Mouse (Mus musculus): ENCODE data around the gene Ccdc158. TPM values are rescaled to one million over a fixed set of nuclear protein-coding genes. Genes with fewer than 3 reads are reported as not detected.

Ccdc158 gene
- polyA plus RNA-seq, 1 experiment from 2014 or later: 0.75 TPM

GRCm38 (mm10) chr5:92683351-92683807 is 8.3 kb upstream of the Ccdc158 start, which contains the start of gene Shroom3:
Gene Shroom3, plus strand, starts transcription at chr5:92683435.
- H3K27me3 ChIP-seq: no peaks in the 10 kb centered on the region
- H3K4me3 ChIP-seq: peak within 1 kb of the TSS; percentile 64
- H3K4me1 ChIP-seq: peaks cover 18% of the 10 kb centered on the region
- peak within 1 kb of the TSS; percentile 75 for H3K9ac ChIP-seq (replicated peaks)
- WGBS: under 1% methylated on average over 26 of the region's 26 CpGs
- no peaks in the 10 kb centered on the region for H3K9me3 ChIP-seq
- peak; percentile 31; the same call in 1 of the 2 replicates for ATAC-seq (replicated peaks)
- H3K4me2 ChIP-seq (replicated peaks): peak within 1 kb of the TSS; percentile 95
- H3K27ac ChIP-seq (replicated peaks): peak within 1 kb of the TSS; percentile 82
- H3K36me3 ChIP-seq: no peaks in the 10 kb centered on the region

- under 1% methylated on average over 39 of the region's 39 CpGs for WGBS
- H3K4me1 ChIP-seq: peaks cover 18% of the 10 kb centered on the region
- peak overlapping the region; percentile 95 for H3K4me2 ChIP-seq (replicated peaks)
Observed at GRCm38 (mm10) chr5:92682621-92683348, 7.7 kb upstream of the Ccdc158 start.

GRCm38 (mm10) chr5:92681861-92682260 is 6.8 kb upstream of the Ccdc158 start:
- Histone ChIP-seq H3K4me1 (peaks cover 18% of the 10 kb centered on the region), H3K4me3 (no peak overlapping the region), H3K27me3 (no peaks in the 10 kb centered on the region), H3K4me2 (replicated peaks) (no peak overlapping the region), H3K9ac (replicated peaks) (no peak overlapping the region), H3K9me3 (no peaks in the 10 kb centered on the region), H3K27ac (replicated peaks) (no peak overlapping the region), H3K36me3 (no peaks in the 10 kb centered on the region)
- 81% methylated on average over 10 of the region's 10 CpGs for WGBS
- no peak for ATAC-seq (replicated peaks)

More at GRCm38 (mm10) chr5:92682621-92683348, 7.7 kb upstream of the Ccdc158 start:
- peak overlapping the region; percentile 64 for H3K4me3 ChIP-seq
- no peaks in the 10 kb centered on the region for H3K9me3 ChIP-seq
- peak overlapping the region; percentile 82 for H3K27ac ChIP-seq (replicated peaks)
- H3K9ac ChIP-seq (replicated peaks): peak overlapping the region; percentile 75
- no peaks in the 10 kb centered on the region for H3K36me3 ChIP-seq
- no peaks in the 10 kb centered on the region for H3K27me3 ChIP-seq
- peak; percentile 74 for ATAC-seq (replicated peaks)

GRCm38 (mm10) chr5:92679441-92679840 is 4.4 kb upstream of the Ccdc158 start:
- no peaks in the 10 kb centered on the region for H3K36me3 ChIP-seq
- no peaks in the 10 kb centered on the region for H3K27me3 ChIP-seq
- H3K9me3 ChIP-seq: no peaks in the 10 kb centered on the region
- H3K27ac ChIP-seq (replicated peaks): no peak overlapping the region
- no peak overlapping the region for H3K9ac ChIP-seq (replicated peaks)
- H3K4me3 ChIP-seq: no peak overlapping the region
- H3K4me2 ChIP-seq (replicated peaks): no peak overlapping the region
- H3K4me1 ChIP-seq: peaks cover 27% of the 10 kb centered on the region
- no peak for ATAC-seq (replicated peaks)
- WGBS: 19% methylated on average over 4 of the region's 4 CpGs

- ATAC-seq (replicated peaks): no peak
- WGBS: under 1% methylated on average over 9 of the region's 9 CpGs
- H3K36me3 ChIP-seq: no peaks in the 10 kb centered on the region
- H3K27me3 ChIP-seq: no peaks in the 10 kb centered on the region
- H3K9me3 ChIP-seq: no peaks in the 10 kb centered on the region
- H3K4me3 ChIP-seq: peak overlapping the region; percentile 48
- peaks cover 14% of the 10 kb centered on the region for H3K4me1 ChIP-seq
- H3K27ac ChIP-seq (replicated peaks): no peak overlapping the region
- H3K9ac ChIP-seq (replicated peaks): peak overlapping the region; percentile 10
- peak overlapping the region; percentile 72 for H3K4me2 ChIP-seq (replicated peaks)
Observed at GRCm38 (mm10) chr5:92675574-92675920, 476 bp upstream of the Ccdc158 start.

- Histone ChIP-seq H3K4me2 (replicated peaks) (no peak overlapping the region), H3K27me3 (no peaks in the 10 kb centered on the region), H3K9ac (replicated peaks) (no peak overlapping the region), H3K4me3 (no peak overlapping the region), H3K9me3 (no peaks in the 10 kb centered on the region), H3K27ac (replicated peaks) (no peak overlapping the region), H3K36me3 (no peaks in the 10 kb centered on the region), H3K4me1 (no peaks in the 10 kb centered on the region)
- no peak for ATAC-seq (replicated peaks)
- 84% methylated on average over 5 of the region's 5 CpGs for WGBS
Observed at GRCm38 (mm10) chr5:92666860-92667259, 8.2 kb downstream of the Ccdc158 start.

- Histone ChIP-seq H3K4me2 (replicated peaks) (no peak overlapping the region), H3K27ac (replicated peaks) (no peak overlapping the region), H3K4me3 (no peak overlapping the region), H3K27me3 (no peaks in the 10 kb centered on the region), H3K4me1 (no peaks in the 10 kb centered on the region), H3K9ac (replicated peaks) (no peak overlapping the region), H3K36me3 (no peaks in the 10 kb centered on the region), H3K9me3 (no peaks in the 10 kb centered on the region)
- no peak for ATAC-seq (replicated peaks)
- 81% methylated on average over 2 of the region's 2 CpGs for WGBS
Observed at GRCm38 (mm10) chr5:92664321-92664720, 10.8 kb downstream of the Ccdc158 start.

- WGBS: 5% methylated on average over 1 of the region's 1 CpGs
- no peaks in the 10 kb centered on the region for H3K9me3 ChIP-seq
- no peak for ATAC-seq (replicated peaks)
- H3K36me3 ChIP-seq: no peaks in the 10 kb centered on the region
- H3K4me2 ChIP-seq (replicated peaks): no peak overlapping the region
- H3K27me3 ChIP-seq: no peaks in the 10 kb centered on the region
- no peaks in the 10 kb centered on the region for H3K4me1 ChIP-seq
- H3K4me3 ChIP-seq: no peak overlapping the region
- H3K27ac ChIP-seq (replicated peaks): no peak overlapping the region
- no peak overlapping the region for H3K9ac ChIP-seq (replicated peaks)
Observed at GRCm38 (mm10) chr5:92656256-92656655, 18.8 kb downstream of the Ccdc158 start.

GRCm38 (mm10) chr5:92640861-92641260 is 34.2 kb downstream of the Ccdc158 start:
- ATAC-seq (replicated peaks): no peak
- Histone ChIP-seq H3K4me1 (no peaks in the 10 kb centered on the region), H3K9me3 (no peaks in the 10 kb centered on the region), H3K27me3 (no peaks in the 10 kb centered on the region), H3K4me2 (replicated peaks) (no peak overlapping the region), H3K27ac (replicated peaks) (no peak overlapping the region), H3K9ac (replicated peaks) (no peak overlapping the region), H3K36me3 (no peaks in the 10 kb centered on the region), H3K4me3 (no peak overlapping the region)
- WGBS: 81% methylated on average over 3 of the region's 3 CpGs

- H3K4me2 ChIP-seq (replicated peaks): no peak overlapping the region
- H3K36me3 ChIP-seq: no peaks in the 10 kb centered on the region
- H3K27ac ChIP-seq (replicated peaks): no peak overlapping the region
- H3K4me1 ChIP-seq: no peaks in the 10 kb centered on the region
- no peaks in the 10 kb centered on the region for H3K27me3 ChIP-seq
- no peak overlapping the region for H3K9ac ChIP-seq (replicated peaks)
- WGBS: 89% methylated on average over 5 of the region's 5 CpGs
- H3K4me3 ChIP-seq: no peak overlapping the region
- H3K9me3 ChIP-seq: no peaks in the 10 kb centered on the region
- ATAC-seq (replicated peaks): no peak
Observed at GRCm38 (mm10) chr5:92635891-92636290, 39.2 kb downstream of the Ccdc158 start.

- no peaks in the 10 kb centered on the region for H3K27me3 ChIP-seq
- H3K27ac ChIP-seq (replicated peaks): no peak overlapping the region
- H3K4me3 ChIP-seq: no peak overlapping the region
- no peak for ATAC-seq (replicated peaks)
- no peaks in the 10 kb centered on the region for H3K4me1 ChIP-seq
- H3K36me3 ChIP-seq: no peaks in the 10 kb centered on the region
- no peaks in the 10 kb centered on the region for H3K9me3 ChIP-seq
- WGBS: 86% methylated on average over 3 of the region's 3 CpGs
- no peak overlapping the region for H3K9ac ChIP-seq (replicated peaks)
- H3K4me2 ChIP-seq (replicated peaks): no peak overlapping the region
Observed at GRCm38 (mm10) chr5:92634916-92635315, 40.2 kb downstream of the Ccdc158 start.

- Histone ChIP-seq H3K4me2 (replicated peaks) (no peak overlapping the region), H3K9me3 (no peaks in the 10 kb centered on the region), H3K27ac (replicated peaks) (no peak overlapping the region), H3K27me3 (no peaks in the 10 kb centered on the region), H3K4me1 (no peaks in the 10 kb centered on the region), H3K9ac (replicated peaks) (no peak overlapping the region), H3K4me3 (no peak overlapping the region), H3K36me3 (no peaks in the 10 kb centered on the region)
- no peak for ATAC-seq (replicated peaks)
- 66% methylated on average over 4 of the region's 4 CpGs for WGBS
Observed at GRCm38 (mm10) chr5:92633526-92633925, 41.5 kb downstream of the Ccdc158 start.

- no peaks in the 10 kb centered on the region for H3K27me3 ChIP-seq
- no peaks in the 10 kb centered on the region for H3K9me3 ChIP-seq
- 83% methylated on average over 7 of the region's 7 CpGs for WGBS
- no peaks in the 10 kb centered on the region for H3K36me3 ChIP-seq
- H3K4me2 ChIP-seq (replicated peaks): no peak overlapping the region
- H3K4me1 ChIP-seq: no peaks in the 10 kb centered on the region
- ATAC-seq (replicated peaks): no peak
- H3K27ac ChIP-seq (replicated peaks): no peak overlapping the region
- no peak overlapping the region for H3K9ac ChIP-seq (replicated peaks)
- no peak overlapping the region for H3K4me3 ChIP-seq
Observed at GRCm38 (mm10) chr5:92627896-92628295, 47.2 kb downstream of the Ccdc158 start.

All from forebrain, embryonic 15.5 days (tissue).